Mouse (Mus musculus) stomach, embryonic 14.5 days (tissue): ENCODE measurements around the gene Cox10. TPM values are rescaled to one million over a fixed set of nuclear protein-coding genes. Genes with fewer than 3 reads are reported as not detected.

Source experiments
- ATAC-seq: fragments of 200-750 bp; cut with Nextera tagmentation; 2 replicates; pipeline ENCODE4 v1.8.0; 2017; ENCODE audit warnings: low read depth, moderate TSS enrichment; ENCODE audit not compliant: insufficient number of reproducible peaks, insufficient read depth, low FRiP score
- H3K27ac ChIP-seq: fragments of 300-500 bp; sonication (generic); 2 replicates; pipeline ENCODE4 v1.5.1; 2014; ENCODE audit warnings: mild to moderate bottlenecking, low read length, moderate library complexity, mixed read lengths
- H3K27me3 ChIP-seq: fragments of 300-500 bp; sonication (generic); 2 replicates; pipeline ENCODE4 v1.6.1; 2014; ENCODE audit warnings: low read length, control low read depth, mixed read lengths; ENCODE audit not compliant: control insufficient read depth, insufficient read depth
- H3K36me3 ChIP-seq: fragments of 300-500 bp; sonication (generic); 2 replicates; pipeline ENCODE4 v1.6.1; 2014; ENCODE audit warnings: mild to moderate bottlenecking, control low read depth, low read length, moderate library complexity, mixed read lengths; ENCODE audit not compliant: control insufficient read depth, insufficient read depth
- H3K4me1 ChIP-seq: fragments of 300-500 bp; sonication (generic); 2 replicates; pipeline ENCODE4 v1.6.1; 2014; ENCODE audit warnings: low read length, control low read depth, mixed read lengths; ENCODE audit not compliant: control insufficient read depth, insufficient read depth
- H3K4me2 ChIP-seq: fragments of 300-500 bp; sonication (generic); replicated peaks from 2 replicates; pipeline ENCODE4 v1.6.1; 2014; ENCODE audit warnings: low read depth, low read length, control low read depth
- H3K4me3 ChIP-seq: fragments of 300-500 bp; sonication (generic); 2 replicates; pipeline ENCODE4 v1.5.1; 2014; ENCODE audit warnings: low read depth, low read length, control low read depth
- H3K9ac ChIP-seq: fragments of 300-500 bp; sonication (generic); replicated peaks from 2 replicates; pipeline ENCODE4 v1.6.1; 2014; ENCODE audit warnings: low read depth, mild to moderate bottlenecking, control low read depth, low read length, moderate library complexity, mixed read lengths
- H3K9me3 ChIP-seq: fragments of 300-500 bp; sonication (generic); 2 replicates; pipeline ENCODE4 v1.6.1; 2016; ENCODE audit warnings: low read depth, low read length, control low read depth; ENCODE audit not compliant: control insufficient read depth
- WGBS: fragments of 180-500 bp; shearing (Covaris S2); extraction: QIAGEN DNeasy Blood & Tissue Kit; methylation state at CpG from one replicate; pipeline ENCODE4 v1.1.7; 2014; 5-methylcytosine and 5-hydroxymethylcytosine counted together
- polyA plus RNA-seq: library from polyadenylated mRNA; unstranded; fragments of >200 nt; fragmentation: Nextera tagmentation; extraction: Ambion mirVana; gene quantifications from 2 replicates; pipeline ENCODE4 v1.2.1, GENCODE M21; 2014

The Cox10 gene
- polyA plus RNA-seq, 1 experiment from 2014 or later = 25.1 TPM

DNA sequence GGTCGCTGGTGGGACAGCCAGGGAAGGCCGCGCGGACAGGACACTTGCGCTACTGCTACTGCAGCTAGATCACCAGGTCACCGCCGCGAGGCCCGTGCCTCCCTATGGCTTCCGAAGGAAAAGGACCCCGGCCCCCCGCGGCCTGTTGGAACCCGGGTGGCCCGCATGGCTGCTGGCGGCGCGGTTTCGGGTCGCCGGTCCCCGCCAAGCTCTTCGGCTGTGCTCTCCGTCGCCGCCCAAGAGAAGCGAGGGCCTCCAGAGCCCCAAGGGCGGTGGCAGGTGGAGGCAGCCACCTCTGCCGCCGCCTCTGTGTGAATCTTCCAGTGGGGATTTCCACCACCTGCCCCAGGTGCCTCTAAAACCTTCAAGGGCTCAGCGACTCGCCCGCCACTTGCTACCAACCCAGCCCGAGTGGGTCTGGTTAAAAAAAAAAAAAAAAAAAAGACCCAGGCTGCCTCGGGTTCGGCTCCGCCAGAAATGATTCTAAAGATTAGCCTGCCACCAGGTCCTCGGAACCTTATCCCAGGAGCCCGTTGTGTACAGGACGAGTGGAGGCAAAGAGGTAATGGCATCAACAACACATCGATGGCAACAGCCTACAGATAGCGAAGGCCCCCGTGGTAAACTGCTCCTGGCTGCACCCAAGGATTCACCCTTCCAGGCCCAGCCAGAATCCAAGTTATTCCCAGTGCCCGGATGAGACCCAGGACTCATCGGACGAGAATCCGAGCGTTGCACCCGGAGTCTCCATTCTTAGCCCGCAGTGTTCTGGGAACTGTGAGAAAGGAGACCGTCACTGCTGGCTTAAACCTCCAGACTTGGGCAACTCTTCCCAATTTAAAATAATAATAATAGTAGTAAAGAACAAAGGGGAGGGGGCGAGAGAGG, 159.8 kb downstream of the Cox10 start:
- 5% methylated on average over 52 of the region's 52 CpGs for WGBS
- Histone ChIP-seq H3K27ac (peak overlapping the region; percentile 53; the same call in 1 of the 2 replicates), H3K27me3 (0 out of 2 replicates have a peak, but pooled peaks cover 16% of the 10 kb centered on the region), H3K4me3 (peak overlapping the region; percentile 62), H3K4me1 (peaks cover 23% of the 10 kb centered on the region; the same call in 1 of the 2 replicates), H3K9me3 (no peaks in the 10 kb centered on the region), H3K36me3 (no peaks in the 10 kb centered on the region), H3K4me2 (peak overlapping the region; percentile 67), H3K9ac (peak overlapping the region; percentile 68)
- no peak for ATAC-seq

DNA sequence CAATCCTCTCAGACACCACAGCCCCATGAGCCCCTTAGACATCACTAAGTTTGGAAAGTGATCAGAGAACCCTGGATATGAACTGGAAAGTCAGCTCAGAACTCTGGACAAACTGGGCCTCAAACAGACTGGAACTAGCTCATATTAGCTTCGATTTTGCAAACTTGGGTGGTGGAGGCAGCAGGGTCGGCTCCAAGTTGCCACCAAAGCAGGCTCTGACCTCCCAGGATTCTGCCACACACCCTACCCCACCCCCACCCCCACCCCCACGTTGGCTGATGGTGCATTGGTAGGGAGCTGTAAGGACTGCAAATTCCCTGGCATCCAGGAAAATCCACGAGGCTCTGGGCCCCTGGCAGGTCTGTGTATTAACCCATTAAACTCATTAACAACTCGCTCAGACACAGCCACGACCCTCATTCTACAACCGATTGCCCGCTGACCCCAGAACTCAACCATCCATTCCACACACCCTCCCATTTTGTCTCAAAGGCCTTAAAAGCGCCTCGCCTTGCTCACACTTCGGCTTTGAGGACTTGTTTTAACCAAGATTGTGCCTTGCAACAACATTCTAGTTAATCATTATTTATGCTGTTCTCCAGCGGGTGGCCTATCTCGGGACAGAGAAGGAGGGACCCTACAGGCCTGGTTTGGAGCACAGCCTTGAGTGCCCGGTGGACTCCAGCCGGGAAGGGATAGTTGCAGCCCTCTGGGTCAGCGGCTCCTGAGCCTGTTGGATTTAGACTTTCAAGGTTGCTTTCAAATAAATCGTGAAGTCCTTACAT, 160.8 kb downstream of the Cox10 start:
- Histone ChIP-seq H3K4me3 (peak overlapping the region; percentile 62), H3K4me1 (peaks cover 26% of the 10 kb centered on the region; the same call in 1 of the 2 replicates), H3K27me3 (0 out of 2 replicates have a peak, but pooled peaks cover 12% of the 10 kb centered on the region), H3K4me2 (peak overlapping the region; percentile 67), H3K36me3 (no peaks in the 10 kb centered on the region), H3K9me3 (no peaks in the 10 kb centered on the region), H3K27ac (peak overlapping the region; percentile 53; the same call in 1 of the 2 replicates), H3K9ac (peak overlapping the region; percentile 68)
- 18% methylated on average over 17 of the region's 17 CpGs for WGBS
- no peak for ATAC-seq

DNA sequence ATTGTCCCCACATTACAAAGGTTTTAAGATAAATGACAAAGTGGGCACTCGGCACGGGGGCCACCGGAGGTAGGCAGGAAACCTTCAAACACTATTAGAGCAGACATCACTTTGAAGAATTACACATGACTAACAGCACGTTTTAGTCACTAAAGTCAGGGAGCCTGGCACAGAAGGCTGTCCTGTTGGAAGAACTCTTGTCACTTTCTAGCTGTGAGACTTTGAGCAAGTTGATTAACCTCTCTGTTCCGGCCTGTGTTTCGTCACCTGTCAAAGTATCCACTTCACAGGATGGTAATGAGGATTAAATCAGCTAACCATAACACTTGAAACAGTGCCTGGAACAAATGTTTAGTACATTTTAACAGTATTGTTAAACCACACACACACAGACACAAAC, 161.7 kb downstream of the Cox10 start:
- no peak for ATAC-seq
- Histone ChIP-seq H3K27ac (no peak overlapping the region), H3K4me3 (no peak overlapping the region), H3K27me3 (0 out of 2 replicates have a peak, but pooled peaks cover 12% of the 10 kb centered on the region), H3K36me3 (no peaks in the 10 kb centered on the region), H3K4me1 (peaks cover 21% of the 10 kb centered on the region; the same call in 1 of the 2 replicates), H3K4me2 (peak overlapping the region; percentile 67), H3K9ac (no peak overlapping the region), H3K9me3 (no peaks in the 10 kb centered on the region)
- 23% methylated on average over 6 of the region's 6 CpGs for WGBS

DNA sequence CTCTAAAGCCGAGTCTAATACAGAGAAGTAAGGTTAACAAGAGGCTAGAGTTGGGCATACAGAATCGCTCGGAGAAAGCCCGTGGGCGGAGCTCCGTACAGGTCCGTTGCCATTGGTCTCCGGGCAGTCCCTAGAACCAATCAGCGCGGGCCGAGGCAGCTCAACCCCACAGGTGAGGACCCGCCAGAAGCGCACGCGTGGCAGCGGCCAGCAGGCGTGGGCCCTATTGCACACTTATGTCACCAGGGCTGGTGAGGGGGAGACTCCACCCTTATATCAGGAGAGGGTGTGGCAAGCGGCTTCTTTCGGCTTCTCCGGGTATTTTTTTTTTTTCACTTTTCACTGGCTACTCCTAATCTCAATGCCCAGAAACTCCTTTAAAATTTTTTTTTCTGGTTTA, 164.9 kb downstream of the Cox10 start:
- H3K4me1 ChIP-seq = peaks cover 16% of the 10 kb centered on the region; the same call in 1 of the 2 replicates
- 4% methylated on average over 20 of the region's 20 CpGs for WGBS
- H3K4me3 ChIP-seq = peak overlapping the region; percentile 33
- H3K36me3 ChIP-seq = no peaks in the 10 kb centered on the region
- peak; percentile 86 for ATAC-seq
- H3K27ac ChIP-seq = no peak overlapping the region
- H3K9me3 ChIP-seq = no peaks in the 10 kb centered on the region
- H3K4me2 ChIP-seq = peak overlapping the region; percentile 67
- H3K9ac ChIP-seq = no peak overlapping the region
- H3K27me3 ChIP-seq = 0 out of 2 replicates have a peak, but pooled peaks cover 2% of the 10 kb centered on the region

DNA sequence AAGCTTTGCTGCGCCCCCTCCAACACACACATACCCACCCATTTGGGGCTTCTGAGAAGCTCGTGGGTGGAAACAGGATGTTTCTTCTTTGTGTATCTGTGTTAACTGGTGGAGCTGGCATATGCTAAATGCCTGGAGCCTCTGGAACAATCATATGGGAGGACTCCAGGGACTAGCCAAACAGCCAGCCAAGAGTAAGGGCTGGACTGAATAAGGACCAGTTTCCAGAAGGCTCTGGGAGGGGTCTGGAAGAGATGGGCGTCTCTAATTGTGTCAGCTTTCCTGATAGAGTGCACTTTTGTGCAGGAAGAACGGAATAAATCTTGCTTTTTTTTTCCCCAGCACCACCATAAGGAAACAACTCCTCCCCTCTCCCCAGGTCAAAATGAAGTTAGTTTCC, 165.3 kb downstream of the Cox10 start:
- no peaks in the 10 kb centered on the region for H3K27me3 ChIP-seq

More for the DNA sequence above, 165.3 kb downstream of the Cox10 start:
- 33% methylated on average over 4 of the region's 4 CpGs for WGBS
- no peak overlapping the region; the same call in 1 of the 2 replicates for H3K27ac ChIP-seq
- H3K36me3 ChIP-seq = no peaks in the 10 kb centered on the region
- H3K9me3 ChIP-seq = no peaks in the 10 kb centered on the region
- peak overlapping the region; percentile 67 for H3K4me2 ChIP-seq
- peaks cover 16% of the 10 kb centered on the region; the same call in 1 of the 2 replicates for H3K4me1 ChIP-seq
- H3K4me3 ChIP-seq = peak overlapping the region; percentile 33
- ATAC-seq = peak; percentile 11; the same call in 1 of the 2 replicates
- no peak overlapping the region for H3K9ac ChIP-seq

Other genes with a start within 250 kb of the Cox10 start
- gene Hs3st3b1, start 157.2 kb downstream of the Cox10 start, polyA plus RNA-seq = 11.1 and 11.4 TPM in 2 replicates